Mouse (Mus musculus) CH12.LX (cell line): Measurements from ENCODE around the gene Zbtb8os. TPM values are rescaled to one million over a fixed set of nuclear protein-coding genes. Genes with fewer than 3 reads are reported as not detected.

Experiments
- DNase-seq: peaks from one replicate; pipeline ENCODE4 v3.0.0-alpha.2; 2013; ENCODE audit errors: extremely low read depth
- H3K27ac ChIP-seq: 2 replicates; pipeline ENCODE4 v1.5.1; 2012; ENCODE audit warnings: low read depth, mild to moderate bottlenecking, control low read depth, moderate library complexity; ENCODE audit not compliant: insufficient read depth
- H3K27me3 ChIP-seq: replicated peaks from 2 replicates; pipeline ENCODE3; 2012; ENCODE audit warnings: inconsistent platforms
- H3K36me3 ChIP-seq, 2 experiments: replicated peaks in 1 of 2; 2 replicates each; pipeline versions ENCODE3 to v1.6.1; 2012; ENCODE audit warnings: inconsistent platforms in 1 of 2, low read length in 1 of 2, mild to moderate bottlenecking in 1 of 2, mixed read lengths in 1 of 2, moderate library complexity in 1 of 2; ENCODE audit not compliant: control insufficient read depth in 1 of 2, insufficient read depth in 1 of 2
- H3K4me1 ChIP-seq, 2 experiments: 2 replicates each; pipeline ENCODE4 v1.6.1; 2012; ENCODE audit warnings: inconsistent platforms in 1 of 2, moderate library complexity in 1 of 2; ENCODE audit not compliant: insufficient read depth in 2 of 2, control insufficient read depth in 1 of 2
- H3K4me2 ChIP-seq: 2 replicates; pipeline ENCODE4 v1.6.1; 2012; ENCODE audit warnings: low read depth, mild to moderate bottlenecking, control low read depth; ENCODE audit not compliant: poor library complexity, insufficient read depth, severe bottlenecking
- H3K4me3 ChIP-seq, 3 experiments: fragments of 150-350 bp in 1 of 3; sonication (generic) in 1 of 3; replicated peaks in 1 of 3; 2 replicates each; pipeline versions ENCODE3 to v1.5.1; 2011 to 2012; ENCODE audit warnings: low read depth in 2 of 3, low read length in 2 of 3, mild to moderate bottlenecking in 2 of 3, moderate library complexity in 2 of 3, control low read depth in 1 of 3, improper control_type of control experiment in 1 of 3, inconsistent platforms in 1 of 3, mixed read lengths in 1 of 3; ENCODE audit not compliant: poor library complexity in 1 of 3
- H3K79me2 ChIP-seq: replicated peaks from 2 replicates; pipeline ENCODE4 v1.6.1; 2012; ENCODE audit warnings: mild to moderate bottlenecking, moderate library complexity; ENCODE audit not compliant: control insufficient read depth, poor library complexity, insufficient read depth, severe bottlenecking; ENCODE audit errors: extremely low read depth
- H3K9ac ChIP-seq: 2 replicates; pipeline ENCODE4 v1.6.1; 2012; ENCODE audit warnings: low read depth, mild to moderate bottlenecking, control low read depth, moderate library complexity; ENCODE audit not compliant: insufficient read depth
- H3K9me3 ChIP-seq: replicated peaks from 2 replicates; pipeline ENCODE3; 2012; ENCODE audit warnings: low read length, inconsistent platforms, mixed read lengths
- CHD1 ChIP-seq: IDR thresholded peaks from 2 replicates; pipeline ENCODE4 v1.6.1; 2012; ENCODE audit warnings: low read depth, low read length, improper control_type of control experiment, inconsistent platforms
- CHD2 ChIP-seq: IDR thresholded peaks from 2 replicates; pipeline ENCODE4 v1.6.1; 2011; ENCODE audit warnings: low read length, improper control_type of control experiment
- CTCF ChIP-seq, 2 experiments: IDR thresholded peaks in 1 of 2; conservative IDR thresholded peaks in 1 of 2; 2 replicates each; pipeline ENCODE4 v1.5.1; 2011 to 2012; ENCODE audit warnings: low read depth in 2 of 2, low read length in 2 of 2, improper control_type of control experiment in 1 of 2, inconsistent platforms in 1 of 2, mild to moderate bottlenecking in 1 of 2, moderate library complexity in 1 of 2
- E2F4 ChIP-seq: IDR thresholded peaks from 2 replicates; pipeline ENCODE4 v1.6.1; 2011; ENCODE audit warnings: low read depth, low read length, improper control_type of control experiment; ENCODE audit not compliant: insufficient replicate concordance
- HCFC1 ChIP-seq: IDR thresholded peaks from 2 replicates; pipeline ENCODE4 v1.6.1; 2012; ENCODE audit warnings: low read depth, mild to moderate bottlenecking, inconsistent platforms, low read length, improper control_type of control experiment
- JUND ChIP-seq: conservative IDR thresholded peaks from 2 replicates; pipeline ENCODE4 v1.6.1; 2011; ENCODE audit warnings: low read depth, low read length, improper control_type of control experiment
- KAT2A ChIP-seq: IDR thresholded peaks from 2 replicates; pipeline ENCODE4 v1.6.1; 2012; ENCODE audit warnings: low read length, improper control_type of control experiment, inconsistent platforms; ENCODE audit not compliant: insufficient replicate concordance
- MAX ChIP-seq: IDR thresholded peaks from 2 replicates; pipeline ENCODE4 v1.6.1; 2011; ENCODE audit warnings: low read length, improper control_type of control experiment
- MAZ ChIP-seq: IDR thresholded peaks from 2 replicates; pipeline ENCODE4 v1.6.1; 2012; ENCODE audit warnings: low read depth, mild to moderate bottlenecking, inconsistent platforms, low read length, improper control_type of control experiment, moderate library complexity
- MYC ChIP-seq: IDR thresholded peaks from 2 replicates; pipeline ENCODE4 v1.6.1; 2011; ENCODE audit warnings: low read depth, mild to moderate bottlenecking, improper control_type of control experiment, low read length
- NELFE ChIP-seq: IDR thresholded peaks from 2 replicates; pipeline ENCODE4 v1.6.1; 2011; ENCODE audit warnings: low read depth, low read length, improper control_type of control experiment
- NRF1 ChIP-seq: IDR thresholded peaks from 2 replicates; pipeline ENCODE4 v1.6.1; 2014; ENCODE audit warnings: low read depth, mild to moderate bottlenecking, inconsistent platforms, low read length, improper control_type of control experiment, moderate library complexity
- POLR2A ChIP-seq: IDR thresholded peaks from 2 replicates; pipeline ENCODE4 v1.6.1; 2011; ENCODE audit warnings: low read depth, mild to moderate bottlenecking, improper control_type of control experiment, low read length
- POLR2AphosphoS2 ChIP-seq: IDR thresholded peaks from 2 replicates; pipeline ENCODE4 v1.6.1; 2011; ENCODE audit warnings: low read depth, low read length, improper control_type of control experiment
- RCOR1 ChIP-seq: conservative IDR thresholded peaks from 2 replicates; pipeline ENCODE4 v1.6.1; 2012; ENCODE audit warnings: low read depth, mild to moderate bottlenecking, inconsistent platforms, low read length, improper control_type of control experiment
- SIN3A ChIP-seq: IDR thresholded peaks from 2 replicates; pipeline ENCODE4 v1.6.1; 2012; ENCODE audit warnings: low read length, improper control_type of control experiment, inconsistent platforms
- SMC3 ChIP-seq: IDR thresholded peaks from 2 replicates; pipeline ENCODE4 v1.6.1; 2011; ENCODE audit warnings: low read depth, low read length, improper control_type of control experiment
- UBTF ChIP-seq: IDR thresholded peaks from 2 replicates; pipeline ENCODE4 v1.6.1; 2012; ENCODE audit warnings: low read depth, mild to moderate bottlenecking, inconsistent platforms, low read length, improper control_type of control experiment, moderate library complexity
- USF2 ChIP-seq: conservative IDR thresholded peaks from 2 replicates; pipeline ENCODE4 v1.6.1; 2011; ENCODE audit warnings: low read depth, low read length, improper control_type of control experiment
- ZKSCAN1 ChIP-seq: IDR thresholded peaks from 2 replicates; pipeline ENCODE4 v1.6.1; 2012; ENCODE audit warnings: low read depth, inconsistent platforms, low read length, improper control_type of control experiment, borderline replicate concordance
- dilution Hi-C: fragments of 300-500 bp; cut with MboI; formaldehyde crosslinking; loops from 2 replicates; pipeline ENCODE4 v1.14.3; 2020; ENCODE audit warnings: low sequenced_read_pairs; ENCODE audit not compliant: extremely low pct_unique_long_range_greater_than_20kb, extremely low pct_ligation_motif_present
- in situ Hi-C: fragments of 300-500 bp; cut with MboI; formaldehyde crosslinking; loops from 3 replicates; pipeline ENCODE4 v1.14.3; 2019; ENCODE audit warnings: low sequenced_read_pairs, low pct_ligation_motif_present, low pct_unique_long_range_greater_than_20kb, mixed read lengths
- polyA plus RNA-seq: library from polyadenylated mRNA; unstranded; fragments of >175 nt; gene quantifications from 2 replicates; pipeline ENCODE4 v1.2.1, GENCODE M21; 2012; ENCODE audit warnings: low read depth; ENCODE audit not compliant: insufficient read length
- total RNA-seq, 2 experiments: library from RNA; depleted of rRNA; stranded (reverse); fragments of 300-350 nt in 1 of 2; fragments of >200 nt in 1 of 2; gene quantifications; 2 replicates each; pipeline ENCODE4 v1.2.3; 2012 to 2014

Gene Zbtb8os
- total and polyA plus RNA-seq, 3 experiments = 104 to 135 (median 134) TPM

DNA sequence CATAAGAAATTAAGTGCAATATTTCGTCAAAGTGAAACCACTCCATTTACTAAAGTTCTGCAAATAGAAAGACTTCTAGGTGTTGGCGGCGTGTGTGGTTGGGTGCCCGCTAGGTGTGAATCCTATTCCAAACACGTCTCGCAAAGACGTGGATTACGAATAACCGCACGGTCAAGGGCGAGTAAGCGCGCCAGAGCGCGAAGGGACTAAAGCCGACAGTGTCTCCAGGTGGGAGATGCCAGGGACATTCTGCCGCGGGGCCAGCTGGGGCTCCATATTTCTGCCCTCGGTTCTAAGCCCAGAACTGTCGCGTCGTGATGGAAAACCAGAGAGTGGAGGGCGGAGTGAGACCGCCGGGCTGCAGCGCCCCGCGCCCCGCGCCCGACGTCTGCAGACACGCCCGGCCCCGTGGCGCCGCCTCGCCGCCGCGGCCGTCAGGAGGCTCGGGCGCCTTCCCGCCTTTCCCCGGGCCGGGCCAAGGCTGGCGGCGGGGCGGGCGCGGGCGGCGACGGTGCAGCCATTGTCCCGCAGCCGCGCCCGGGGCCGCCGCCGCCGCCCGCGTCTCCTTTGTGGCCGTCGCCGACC, 41.6 kb downstream of the Zbtb8os start:
- DNase-seq = no peak
- dilution Hi-C loops (no loop called here), in situ Hi-C loops (no loop called here)
- Histone ChIP-seq H3K4me3 (peak overlapping the region; percentile 23 to 54 (median 38)), H3K27me3 (peaks cover 40% of the 10 kb centered on the region), H3K27ac (no peak overlapping the region), H3K36me3 (no peaks in the 10 kb centered on the region), H3K9me3 (peaks cover 24% of the 10 kb centered on the region), H3K4me2 (peak overlapping the region; percentile 96), H3K4me1 (peaks cover 0 to 6% of the 10 kb centered on the region in 2 experiments; a peak in 1 of 4 replicates), H3K9ac (peak overlapping the region; percentile 27), H3K79me2 (no peaks in the 10 kb centered on the region)
- no peak for TF ChIP-seq CHD1
- TF ChIP-seq CTCF (conservative IDR thresholded peaks at IDR 0.05 in 1 of 2, IDR thresholded peaks at IDR 0.05 in 1 of 2; ENCODE audit: low read depth in 2 of 2, low read length in 2 of 2) = no peak
- TF ChIP-seq HCFC1 = no peak
- no peak for TF ChIP-seq CHD2

DNA sequence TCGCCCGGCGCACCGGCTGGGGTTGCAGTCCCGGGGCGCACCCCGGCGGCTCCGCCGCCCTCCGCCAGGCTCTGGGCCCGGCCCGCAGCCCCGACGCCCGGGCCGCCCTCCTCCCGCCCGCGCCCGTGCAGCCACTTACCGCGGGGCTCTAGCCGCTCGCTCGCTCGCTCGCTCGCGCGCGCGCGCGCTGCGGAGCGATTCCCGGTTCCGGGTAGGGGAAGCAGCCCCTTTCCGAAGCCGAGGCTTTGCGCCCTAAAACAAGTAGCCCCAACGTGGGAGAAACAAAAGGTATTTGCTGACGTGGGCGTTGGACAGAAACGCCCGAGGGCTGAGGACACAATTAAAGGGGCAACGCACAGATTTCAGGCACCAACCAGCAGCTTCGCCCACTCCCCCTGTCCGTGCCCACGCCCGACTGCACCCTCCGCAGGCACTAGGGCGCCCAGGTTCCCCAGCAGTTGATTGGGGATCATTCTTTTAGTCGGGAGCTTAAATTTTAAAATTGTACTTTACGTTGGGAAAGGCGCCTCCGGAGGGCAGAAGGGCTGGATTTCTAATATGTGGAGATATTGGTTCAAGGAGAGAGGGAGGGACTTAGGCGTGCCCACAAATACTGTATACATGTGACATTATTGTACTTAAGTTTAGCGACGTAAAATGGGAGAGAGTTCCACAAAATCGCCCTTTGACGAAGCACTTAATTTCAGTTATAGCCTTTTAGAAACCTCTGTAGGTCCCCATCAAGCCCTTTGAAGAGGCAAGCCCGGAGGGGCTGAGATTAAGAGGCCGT, 42.3 kb downstream of the Zbtb8os start, which contains the start of gene Zbtb8a:
Zbtb8a (minus strand) TSS at position 516 of the 790 bp plus-strand sequence.
- Histone ChIP-seq H3K36me3 (no peaks in the 10 kb centered on the region), H3K9me3 (peaks cover 24% of the 10 kb centered on the region), H3K79me2 (no peaks in the 10 kb centered on the region), H3K27me3 (peaks cover 40% of the 10 kb centered on the region), H3K4me1 (peaks cover 0 to 6% of the 10 kb centered on the region in 2 experiments; a peak in 1 of 4 replicates), H3K27ac (no peak within 1 kb of the TSS), H3K9ac (peak within 1 kb of the TSS; percentile 27), H3K4me3 (peak within 1 kb of the TSS; percentile 23 to 54 (median 38)), H3K4me2 (peak within 1 kb of the TSS; percentile 96)
- in situ Hi-C loops = no loop called here
- TF ChIP-seq JUND (no peak), UBTF (peak; percentile 32; the same call in 1 of the 2 replicates)
- DNase-seq = no peak
- dilution Hi-C loops = no loop called here

DNA sequence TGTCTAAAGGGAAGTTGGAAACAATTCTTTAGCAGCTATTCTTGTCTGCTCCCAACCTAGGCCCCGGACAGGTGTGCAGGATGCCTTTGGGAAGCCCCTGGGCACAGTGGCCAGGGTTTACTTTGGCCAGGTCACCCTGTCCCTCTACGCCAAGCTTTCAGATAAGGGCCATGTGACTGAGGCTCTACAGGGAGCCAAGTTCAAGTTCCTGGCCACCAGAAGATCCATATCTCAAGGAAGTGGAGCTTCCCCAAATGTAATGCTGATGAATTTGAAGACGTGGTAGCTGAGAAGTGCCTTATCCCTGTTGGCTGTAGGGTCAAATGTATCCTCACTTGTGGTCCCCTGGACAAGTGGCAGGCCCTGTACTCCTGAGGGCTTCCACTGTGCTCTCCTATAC, 44.3 kb downstream of the Zbtb8os start:
- Histone ChIP-seq H3K36me3 (no peaks in the 10 kb centered on the region), H3K27ac (no peak overlapping the region), H3K27me3 (peaks cover 40% of the 10 kb centered on the region), H3K4me1 (peaks cover 0 to 6% of the 10 kb centered on the region in 2 experiments; a peak in 1 of 4 replicates), H3K79me2 (no peaks in the 10 kb centered on the region), H3K9ac (no peak overlapping the region)
- in situ Hi-C loops = no loop called here
- no peak for DNase-seq
- dilution Hi-C loops = no loop called here
- TF ChIP-seq CHD2 (no peak), MAX (no peak), SIN3A (no peak), ZKSCAN1 (no peak), POLR2AphosphoS2 (no peak), NELFE (no peak), HCFC1 (no peak), NRF1 (no peak), E2F4 (no peak), MAZ (no peak), RCOR1 (no peak), KAT2A (no peak), MYC (no peak), USF2 (no peak), SMC3 (no peak), POLR2A (no peak)
- TF ChIP-seq, all 38 proteins: peak for 0
- Histone ChIP-seq H3K4me3 (no peak overlapping the region), H3K9me3 (peaks cover 10% of the 10 kb centered on the region), H3K4me2 (no peak overlapping the region)
